Mouse (Mus musculus) thymus, postnatal 36 days (tissue): Measurements from ENCODE around the gene Tyms.
"Not testable (repeated sequence)": the region's sequence is repeated elsewhere in the genome, so short reads cannot be mapped to it uniquely, and the experiment has no call there.

Experiments used
- DNase-seq, 2 experiments: peaks; one replicate each; pipeline ENCODE4 v3.0.0; 2022; ENCODE audit warnings: mixed read lengths in 2 of 2

Tyms gene

DNA sequence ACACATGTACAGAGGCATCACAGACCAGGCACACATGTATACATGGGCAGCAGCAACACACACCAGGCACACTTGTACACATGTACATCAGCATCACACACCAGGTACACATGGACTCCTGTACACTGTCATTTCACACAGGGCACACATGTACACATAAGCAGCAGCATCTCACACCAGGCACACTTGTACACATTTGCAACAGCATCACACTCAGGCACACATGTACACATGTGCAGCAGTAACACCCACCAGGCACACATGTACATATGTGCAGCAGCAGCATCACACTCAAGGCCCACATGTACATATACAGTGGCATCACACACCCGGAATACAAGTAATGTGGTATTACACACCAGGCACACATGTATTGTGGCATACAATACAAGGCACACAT is 24.8 kb upstream of the Tyms start:
- DNase-seq, result no peak

DNA sequence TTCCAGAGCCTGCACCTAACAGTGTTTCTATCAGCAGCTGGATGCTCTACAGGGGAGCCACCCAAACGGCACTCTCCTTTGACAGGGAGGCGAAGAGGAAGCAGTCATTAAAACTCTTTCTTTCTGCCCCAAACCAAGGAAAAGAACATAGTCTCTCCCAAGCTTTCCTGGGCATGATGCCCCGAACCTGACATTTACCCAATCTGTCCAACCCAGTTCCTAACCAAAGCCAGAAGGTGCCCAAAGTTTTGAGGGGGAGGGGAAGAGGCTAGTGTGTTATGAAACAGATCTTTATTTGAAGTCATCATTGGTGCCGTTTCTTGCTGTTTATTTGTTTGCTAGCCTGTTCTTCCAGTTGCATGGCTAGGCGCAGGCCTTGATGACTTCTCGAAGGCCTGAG is 22.3 kb upstream of the Tyms start:
- DNase-seq, result no peak

DNA sequence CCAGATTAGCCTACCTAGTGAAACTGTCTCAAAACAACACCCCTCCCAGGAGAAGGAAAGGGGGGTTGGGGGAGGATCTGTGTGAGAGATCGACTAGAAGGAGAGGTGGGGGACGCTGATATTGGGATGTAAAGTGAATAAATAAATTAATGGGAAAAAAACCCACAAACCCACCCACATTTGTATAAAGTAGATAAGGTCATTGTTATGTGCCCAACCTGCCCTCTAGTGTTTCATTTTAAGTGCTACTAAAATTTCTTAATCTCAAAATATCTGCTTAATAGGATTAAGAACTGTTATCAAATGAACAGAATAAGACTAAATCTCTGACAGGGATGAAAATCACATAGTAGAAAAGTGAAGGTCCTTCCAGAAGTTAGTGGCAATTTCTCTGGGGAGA is 21.0 kb upstream of the Tyms start:
- DNase-seq, result no peak

DNA sequence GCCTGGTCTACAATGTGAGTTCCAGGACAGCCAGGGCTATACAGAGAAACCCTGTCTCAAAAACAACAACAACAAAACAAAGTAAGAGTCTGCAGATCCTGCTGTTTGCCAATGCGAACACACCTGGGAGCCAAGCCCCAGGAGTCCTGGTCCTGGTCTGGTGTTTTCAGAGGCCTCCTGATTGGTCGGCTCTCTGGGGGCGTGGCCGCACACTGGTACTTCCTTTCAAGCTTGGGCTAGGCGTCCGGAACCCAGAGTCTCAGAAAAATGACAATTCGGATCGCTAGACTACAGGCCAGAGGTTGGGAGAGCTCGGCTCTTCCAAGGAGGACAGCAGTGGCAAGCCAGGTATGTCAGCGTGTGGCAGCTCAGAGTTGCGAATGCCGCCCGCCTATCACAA is 19.3 kb upstream of the Tyms start:
- no peak for DNase-seq

DNA sequence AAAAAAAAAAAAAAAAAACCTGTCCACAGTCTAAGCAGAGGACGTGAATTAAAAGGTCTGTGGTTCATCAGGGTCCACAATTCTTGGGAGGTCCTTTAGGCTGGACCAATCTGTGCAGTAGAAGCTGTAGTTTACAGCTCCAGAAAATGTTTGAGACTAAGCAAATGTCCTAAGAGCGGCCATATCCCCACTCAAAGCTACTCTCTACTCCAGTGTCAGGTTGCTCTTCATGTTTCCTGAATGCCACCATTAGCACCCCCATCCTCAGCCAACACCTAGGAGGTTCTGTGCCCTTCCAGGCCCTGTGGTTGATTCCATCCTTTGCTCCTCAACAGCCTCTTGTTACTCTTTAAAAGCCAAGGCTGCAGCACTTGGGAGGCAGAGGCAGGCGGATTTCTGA is 1.0 kb downstream of the Tyms start:
- no peak for DNase-seq

DNA sequence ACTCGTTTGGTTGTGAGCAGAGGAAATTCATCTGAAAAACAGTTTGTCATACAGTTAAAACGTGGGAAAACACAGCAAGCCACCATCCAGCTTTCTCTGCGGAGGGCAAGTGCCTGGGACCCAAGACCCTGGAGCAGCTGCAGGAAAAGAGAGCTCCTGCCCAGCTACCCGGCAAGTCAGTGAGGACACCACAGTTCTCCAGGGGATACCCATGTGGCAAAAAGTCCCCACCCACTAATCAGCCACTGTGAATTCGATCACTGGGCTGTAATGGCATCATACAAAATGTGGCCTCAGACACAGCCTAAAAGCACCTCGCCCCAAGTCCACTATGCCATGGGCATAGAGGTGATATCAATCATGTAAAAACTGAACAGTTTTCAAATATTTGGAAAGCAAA is 1.7 kb downstream of the Tyms start:
- no peak for DNase-seq

DNA sequence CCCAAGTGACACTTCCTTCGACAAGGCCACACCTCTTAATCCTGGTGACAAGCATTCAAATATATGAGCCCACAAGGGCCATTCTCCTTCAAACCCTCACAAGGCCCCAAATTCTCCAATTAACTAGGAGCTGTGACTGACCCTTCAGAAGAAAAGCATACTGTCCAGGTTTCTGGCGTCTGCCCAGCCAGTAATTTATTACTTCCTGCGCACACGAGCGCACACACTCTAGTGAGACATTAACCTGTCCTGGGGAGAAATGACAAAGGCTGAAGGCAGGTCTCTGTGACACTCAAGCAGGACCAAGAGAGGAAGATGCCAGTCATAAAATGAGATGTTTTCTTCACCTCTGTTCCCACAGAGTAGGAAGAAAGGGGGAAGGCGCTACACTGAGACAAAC is 5.7 kb downstream of the Tyms start:
- no peak for DNase-seq

DNA sequence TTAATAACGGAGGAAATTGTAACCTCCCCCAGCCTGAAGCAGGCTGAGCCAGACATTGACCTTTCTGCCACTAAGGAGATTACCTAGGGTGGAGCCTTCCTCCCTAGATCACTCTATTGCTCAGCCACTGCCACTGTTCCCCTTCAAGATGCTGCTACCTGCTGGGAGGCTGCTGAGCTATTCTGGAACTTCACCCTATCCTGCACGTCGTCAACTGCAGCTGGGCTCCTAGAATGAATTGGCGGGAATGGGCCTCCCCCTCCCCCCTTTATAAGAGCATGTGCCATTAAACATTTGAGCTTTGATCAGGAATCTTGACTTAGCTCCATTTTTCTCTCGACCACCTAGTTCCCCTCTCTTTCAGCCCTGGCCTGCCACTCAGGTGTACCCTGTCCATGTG is 13.8 kb downstream of the Tyms start:
- DNase-seq, result not testable (repeated sequence)

DNA sequence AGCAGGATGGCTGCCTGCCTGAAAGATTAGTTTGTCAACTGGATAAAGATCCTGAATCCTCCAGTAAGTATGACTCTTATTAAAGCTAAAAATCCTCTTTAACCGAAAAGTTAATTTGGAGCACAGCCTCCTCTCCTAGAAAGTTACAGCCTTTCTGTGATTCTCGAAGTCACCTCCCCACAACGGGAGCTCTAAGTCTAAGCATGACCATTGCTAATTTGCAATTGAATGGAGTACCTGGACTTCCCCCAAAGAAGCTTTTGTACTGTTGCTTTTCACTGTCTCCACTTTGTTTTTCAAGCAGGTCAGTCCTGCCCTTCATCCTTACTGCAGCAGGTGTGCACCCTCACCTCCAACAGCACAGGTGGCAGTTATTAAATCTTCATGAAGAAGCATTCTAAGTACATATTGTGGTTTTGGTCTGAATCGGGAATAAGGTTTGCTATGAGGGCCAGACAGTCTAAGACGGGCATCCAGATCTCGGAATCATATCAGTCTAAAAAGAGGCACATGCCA is 15.1 kb downstream of the Tyms start:
- no peak for DNase-seq

DNA sequence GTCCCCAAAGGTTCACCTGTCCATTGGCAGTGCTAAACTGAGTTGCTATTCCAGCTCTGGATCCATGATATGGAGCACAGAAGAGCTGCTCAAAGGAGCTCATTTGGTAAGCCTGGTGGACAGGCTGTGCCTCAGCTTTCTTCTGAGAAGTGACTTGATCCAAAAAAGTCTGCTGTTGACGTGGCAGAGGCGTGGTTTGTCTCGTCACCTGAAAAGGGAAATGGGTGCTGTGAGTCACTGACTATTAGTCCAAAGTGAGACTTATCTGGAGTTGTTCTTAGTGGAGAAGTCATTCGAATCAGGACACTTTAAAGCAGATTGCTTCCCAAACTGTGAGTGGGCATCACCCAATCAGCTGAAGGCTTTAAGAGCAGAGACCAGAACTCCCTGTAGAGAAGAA is 33.6 kb downstream of the Tyms start:
- DNase-seq, result not testable (repeated sequence)

DNA sequence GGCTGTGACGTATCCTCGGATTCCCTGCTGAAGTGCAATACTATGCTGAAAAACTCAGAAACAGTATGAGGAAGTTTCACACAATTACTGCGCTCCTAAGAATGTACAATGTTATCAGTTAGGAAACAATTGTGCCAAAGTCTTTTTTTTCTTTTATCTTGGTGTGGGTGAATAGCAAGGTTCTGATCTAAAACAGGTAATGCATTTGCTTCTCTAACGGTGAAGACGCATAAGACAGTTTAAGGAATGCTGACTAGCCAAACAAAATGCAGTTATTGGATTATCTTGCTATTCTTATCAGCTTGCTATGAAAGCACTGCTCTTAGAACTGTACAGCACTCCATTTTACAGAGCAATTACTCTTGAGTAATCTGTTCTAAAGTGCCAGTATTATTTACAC is 34.1 kb downstream of the Tyms start:
- not testable (repeated sequence) for DNase-seq

DNA sequence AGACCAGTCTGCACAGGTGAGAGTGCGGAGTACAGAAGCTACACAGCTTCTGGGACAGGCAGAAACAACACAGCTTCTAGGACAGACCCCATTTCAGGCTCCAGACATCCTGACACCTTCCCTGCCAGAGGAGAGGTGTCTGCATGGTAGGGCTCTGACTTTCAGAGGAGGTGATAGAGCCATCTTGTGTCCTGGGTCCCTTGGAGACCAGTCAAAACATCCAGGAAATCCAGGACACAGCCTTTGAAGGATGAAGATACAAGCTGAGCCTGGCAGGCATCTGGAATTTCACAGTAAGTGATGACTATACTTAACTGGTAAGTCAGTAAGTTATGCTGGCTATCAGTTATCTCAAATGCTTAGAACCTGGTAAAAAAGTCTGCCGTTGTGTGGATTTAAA is 36.3 kb downstream of the Tyms start:
- not testable (repeated sequence) for DNase-seq

DNA sequence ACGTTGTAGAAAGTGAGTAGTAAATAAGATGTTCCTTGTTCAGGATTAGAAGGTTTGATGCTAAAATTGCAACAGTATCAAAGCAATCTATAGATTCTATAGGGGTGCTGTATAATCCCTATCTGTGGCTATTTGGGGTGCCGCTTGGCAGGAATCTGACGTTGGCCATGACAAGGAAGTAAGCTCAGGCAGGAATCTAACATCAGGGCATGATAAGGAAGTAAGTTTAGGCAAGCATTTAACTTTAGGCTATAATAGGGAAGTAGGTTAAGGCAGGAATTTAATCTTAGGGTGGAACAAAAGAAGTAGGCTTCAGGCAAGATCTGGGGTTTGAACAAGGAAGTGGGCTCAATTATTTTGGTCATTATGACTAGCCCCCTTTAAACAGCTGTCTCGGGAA is 37.6 kb downstream of the Tyms start:
- not testable (repeated sequence) for DNase-seq

DNA sequence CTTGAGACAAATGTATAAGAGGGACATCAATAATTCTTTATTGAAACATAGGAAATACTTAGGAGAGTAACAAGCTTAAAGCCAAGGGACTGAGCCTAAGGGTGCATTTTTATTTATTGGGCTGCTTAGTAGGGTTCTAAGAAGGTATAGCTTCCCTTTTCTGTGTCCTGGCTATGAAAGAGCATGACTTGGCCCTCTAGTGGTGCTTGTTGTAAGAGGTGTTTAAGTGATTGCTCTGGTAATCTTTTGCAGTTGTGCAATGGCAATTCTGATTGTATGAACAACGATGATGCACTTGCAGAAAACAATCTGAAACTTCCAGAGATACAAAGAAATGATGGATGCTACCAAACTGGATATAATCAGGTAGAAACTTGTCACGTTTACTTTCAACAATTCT is 58.8 kb downstream of the Tyms start:
- DNase-seq, result no peak

DNA sequence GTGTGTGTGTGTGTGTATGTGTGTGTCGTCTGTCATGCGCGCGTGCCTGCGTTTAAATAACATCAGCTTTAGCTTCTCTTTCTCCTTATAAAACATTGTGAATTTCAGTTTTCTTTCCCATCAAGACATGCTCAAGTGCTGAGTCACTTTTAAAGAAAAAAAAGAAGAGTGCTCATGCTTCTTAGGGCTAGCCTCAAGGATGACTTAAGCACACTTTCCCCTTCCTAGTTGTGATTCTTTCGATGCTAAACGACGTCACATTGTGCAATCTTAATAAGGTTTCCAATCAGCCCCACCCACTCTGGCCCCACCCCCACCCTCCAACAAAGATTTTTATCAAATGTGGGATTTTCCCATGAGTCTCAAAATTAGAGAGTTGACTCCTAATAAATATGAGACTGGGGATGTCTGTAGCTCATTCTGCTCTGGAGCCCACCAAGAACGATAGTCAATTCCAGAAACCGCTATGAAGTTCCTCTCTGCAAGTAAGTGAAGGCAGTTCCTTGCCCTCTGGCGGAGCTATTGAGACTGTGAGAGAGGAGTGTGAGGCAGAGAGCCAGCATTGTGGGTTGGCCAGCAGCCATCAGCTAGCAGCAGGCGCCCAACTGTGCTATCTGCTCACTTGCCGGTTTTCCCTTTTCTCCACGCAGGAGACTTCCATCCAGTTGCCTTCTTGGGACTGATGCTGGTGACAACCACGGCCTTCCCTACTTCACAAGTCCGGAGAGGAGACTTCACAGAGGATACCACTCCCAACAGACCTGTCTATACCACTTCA is 60.5 kb downstream of the Tyms start, which contains the start of gene Il6:
TSS of gene Il6 (plus strand) at position 389 of the 778 bp plus-strand sequence.
- peak; percentile 18 for DNase-seq
